Mouse (Mus musculus) lung, postnatal 0 days (tissue): ENCODE data around the gene S100b.

Experiments
- CTCF ChIP-seq: IDR thresholded peaks from 2 replicates; pipeline ENCODE4 v1.5.1; 2016; ENCODE audit warnings: antibody characterized with exemption, mild to moderate bottlenecking
- EP300 ChIP-seq: IDR thresholded peaks from 2 replicates; pipeline ENCODE4 v1.6.1; 2016; ENCODE audit warnings: antibody characterized with exemption, mild to moderate bottlenecking, control low read depth

DNA sequence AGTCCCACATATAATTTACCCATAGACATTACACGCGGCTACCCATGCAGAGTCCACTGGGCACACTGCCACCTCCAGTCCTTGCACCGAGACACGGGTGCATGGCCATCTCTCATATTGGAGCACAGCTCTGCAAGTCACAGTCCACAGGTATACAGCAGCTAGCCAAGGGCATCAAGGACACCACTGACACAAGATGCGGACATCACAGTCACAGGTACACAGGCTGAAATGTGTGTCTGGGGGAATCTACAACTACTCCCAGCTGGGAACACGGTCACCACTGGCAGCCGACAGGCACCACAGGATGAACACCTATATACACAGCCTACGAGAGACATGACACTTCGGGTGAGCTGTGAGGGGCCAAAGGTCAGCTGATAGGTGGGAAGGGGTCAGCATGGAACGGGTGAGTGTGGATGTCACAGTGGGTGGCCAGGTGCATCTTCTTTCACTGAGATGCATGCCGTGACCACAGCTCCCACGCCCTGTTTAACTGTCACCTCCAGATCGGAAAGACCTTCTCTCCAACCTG lies 46.3 kb upstream of the S100b start:
- TF ChIP-seq CTCF (no peak), EP300 (no peak)
